Mouse (Mus musculus) spleen, adult 2 months (tissue): ENCODE data around the gene 4632433K11Rik.

ENCODE experiments used
- CTCF ChIP-seq: fragments of 200-500 bp; IDR thresholded peaks from 2 replicates; pipeline ENCODE4 v1.5.1; 2011; ENCODE audit warnings: mild to moderate bottlenecking, inconsistent platforms; ENCODE audit not compliant: insufficient read depth, insufficient read length, insufficient replicate concordance; ENCODE audit errors: extremely low read depth
- POLR2A ChIP-seq: fragments of 200-500 bp; IDR thresholded peaks from 2 replicates; pipeline ENCODE4 v1.6.1; 2011; ENCODE audit warnings: low read depth, low read length, inconsistent platforms

- no peak for TF ChIP-seq POLR2A
- TF ChIP-seq CTCF = no peak
These were observed 18.5 kb downstream of the 4632433K11Rik start for GRCm38 (mm10) chr7:5052438-5052837.
